Mouse (Mus musculus): ENCODE results near the gene Gm6034.
"Not testable (repeated sequence)": the region's sequence is repeated elsewhere in the genome, so short reads cannot be mapped to it uniquely, and the experiment has no call there.

Gene Gm6034

DNA sequence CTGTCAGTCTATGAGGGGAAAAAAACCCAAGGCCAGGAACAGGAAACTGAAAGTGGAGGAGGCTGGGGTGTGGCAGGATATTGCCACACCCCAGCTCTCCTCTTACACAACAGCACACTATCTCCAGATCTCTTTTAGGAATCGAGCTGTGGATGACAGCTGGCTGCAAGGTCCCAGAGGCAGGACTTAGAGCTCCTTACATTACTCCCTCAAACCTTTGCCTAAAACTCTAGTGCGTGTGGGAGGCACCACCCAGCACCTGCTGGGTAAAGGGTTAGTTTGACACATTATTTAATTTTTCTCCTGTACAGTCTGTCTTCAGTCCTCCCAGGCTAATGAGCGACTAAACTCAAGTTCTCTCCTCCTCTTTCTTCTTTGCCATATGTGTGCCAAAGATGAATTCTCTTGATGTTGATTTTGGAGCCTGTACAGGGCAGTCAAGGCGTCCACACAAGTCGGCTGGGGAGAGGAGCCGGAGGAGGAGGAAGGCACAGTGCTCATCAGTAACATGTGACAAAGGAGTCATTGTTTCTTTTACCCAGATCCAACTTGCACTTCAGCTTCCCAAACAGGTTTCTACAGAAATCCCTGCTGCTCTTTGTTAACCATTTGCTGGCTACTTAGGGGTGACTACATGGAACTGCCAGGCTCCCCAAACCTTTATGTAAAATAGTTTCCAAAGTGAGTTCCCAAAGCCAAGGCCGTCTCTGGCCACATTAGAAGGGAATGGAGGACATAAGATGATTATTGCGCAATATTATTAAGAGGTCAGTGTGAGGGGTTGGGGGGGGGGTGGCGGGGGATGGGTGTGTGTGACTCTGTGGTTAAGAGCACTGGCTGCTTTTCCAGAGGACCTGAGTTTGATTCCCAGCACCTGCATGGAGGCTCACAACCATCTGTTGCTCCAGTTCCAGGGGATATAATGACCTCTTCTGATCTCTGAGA lies 18.8 kb upstream of the Gm6034 start:
- peak; percentile 39 for DNase-seq

DNA sequence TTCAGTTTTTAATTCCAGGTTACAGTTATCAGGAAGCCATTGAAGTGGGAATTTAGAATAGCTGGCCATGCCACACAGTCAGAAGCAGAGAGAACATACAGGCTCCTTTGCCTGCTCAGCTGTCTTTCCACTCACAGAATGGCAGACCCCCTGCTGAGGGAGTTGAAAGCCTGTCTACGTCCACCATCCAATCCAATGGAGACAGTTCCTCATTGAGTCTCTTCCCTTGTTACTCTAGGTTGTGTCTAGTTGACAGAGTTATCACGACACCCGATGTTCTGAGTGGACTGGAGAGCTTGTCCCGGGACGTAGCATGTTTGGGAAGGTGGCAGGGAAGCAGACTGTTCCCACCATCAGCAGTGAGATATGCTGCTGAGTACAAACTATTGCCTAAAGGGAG lies 17.6 kb upstream of the Gm6034 start:
- DNase-seq: no peak

DNA sequence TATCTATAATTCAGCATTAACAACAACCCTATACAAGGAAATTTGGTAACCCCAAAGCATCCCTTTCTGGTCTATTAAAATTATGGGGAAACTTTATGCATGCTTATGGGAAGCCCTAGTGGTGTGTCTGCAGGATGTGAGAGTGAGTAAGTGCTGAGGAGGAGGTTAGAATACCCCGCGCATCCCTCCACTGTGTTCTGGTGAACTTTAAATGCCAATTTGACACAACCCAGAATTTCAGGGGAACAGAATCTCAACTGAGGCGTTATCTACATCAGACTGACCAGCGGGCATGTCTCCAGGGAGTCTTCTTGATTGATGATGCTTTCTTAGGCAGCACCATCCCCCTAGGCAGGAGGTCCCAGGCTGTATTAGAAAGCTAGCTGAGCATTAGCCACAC lies 16.9 kb upstream of the Gm6034 start:
- no peak for DNase-seq

DNA sequence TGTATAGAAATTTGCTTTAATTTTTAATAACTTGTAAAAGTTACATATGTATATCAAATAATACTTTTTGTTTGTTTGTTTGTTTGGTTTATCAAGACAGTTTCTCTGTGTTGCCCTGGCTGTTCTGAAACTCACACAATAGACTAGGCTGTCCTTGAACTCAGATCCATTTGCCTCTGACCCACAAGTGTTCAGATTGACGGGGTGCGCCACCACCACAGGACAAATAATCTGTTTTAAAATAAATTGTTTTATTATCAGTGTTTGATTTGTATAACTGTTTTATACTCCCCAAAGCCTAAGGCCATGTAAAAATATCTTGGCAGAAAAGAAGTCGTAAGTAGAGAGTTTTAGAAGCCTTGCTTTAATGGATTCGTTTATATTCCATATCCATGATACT lies 15.1 kb upstream of the Gm6034 start:
- DNase-seq: no peak

DNA sequence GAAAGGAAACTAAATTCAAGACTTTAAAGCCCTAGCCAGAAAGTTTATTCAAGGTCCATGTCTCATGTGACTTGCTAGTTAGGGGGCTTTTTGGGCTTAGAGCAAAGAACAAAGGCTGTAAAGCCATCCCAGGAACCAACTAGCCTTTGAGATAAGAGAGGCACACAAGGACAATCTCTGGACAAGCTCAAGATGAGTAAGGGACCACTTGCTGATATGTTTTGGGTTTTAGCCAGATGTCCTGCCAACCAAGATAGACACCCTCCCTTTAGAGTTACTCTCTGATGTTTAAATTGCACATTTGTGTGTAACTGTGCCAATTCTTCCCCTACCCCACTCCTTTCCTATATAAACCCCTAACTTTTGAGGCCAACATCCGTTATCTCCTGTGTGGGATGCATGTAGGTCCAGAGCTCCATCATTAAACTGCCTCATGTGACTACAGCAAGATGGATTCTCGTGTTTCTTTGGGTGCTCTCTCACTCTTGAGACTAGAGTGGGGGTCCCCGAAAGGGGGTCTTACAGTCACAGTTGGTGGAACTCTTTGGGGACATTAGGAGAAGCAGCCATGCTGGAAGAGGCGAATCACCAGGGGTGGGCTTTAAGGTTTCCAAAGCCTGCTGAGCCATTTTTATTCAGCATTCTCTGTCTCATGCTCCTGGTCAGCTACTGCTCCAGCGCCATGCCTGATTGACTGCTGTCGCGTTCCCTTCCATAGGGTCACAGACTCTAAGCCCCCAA lies 13.7 kb upstream of the Gm6034 start:
- DNase-seq: no peak

DNA sequence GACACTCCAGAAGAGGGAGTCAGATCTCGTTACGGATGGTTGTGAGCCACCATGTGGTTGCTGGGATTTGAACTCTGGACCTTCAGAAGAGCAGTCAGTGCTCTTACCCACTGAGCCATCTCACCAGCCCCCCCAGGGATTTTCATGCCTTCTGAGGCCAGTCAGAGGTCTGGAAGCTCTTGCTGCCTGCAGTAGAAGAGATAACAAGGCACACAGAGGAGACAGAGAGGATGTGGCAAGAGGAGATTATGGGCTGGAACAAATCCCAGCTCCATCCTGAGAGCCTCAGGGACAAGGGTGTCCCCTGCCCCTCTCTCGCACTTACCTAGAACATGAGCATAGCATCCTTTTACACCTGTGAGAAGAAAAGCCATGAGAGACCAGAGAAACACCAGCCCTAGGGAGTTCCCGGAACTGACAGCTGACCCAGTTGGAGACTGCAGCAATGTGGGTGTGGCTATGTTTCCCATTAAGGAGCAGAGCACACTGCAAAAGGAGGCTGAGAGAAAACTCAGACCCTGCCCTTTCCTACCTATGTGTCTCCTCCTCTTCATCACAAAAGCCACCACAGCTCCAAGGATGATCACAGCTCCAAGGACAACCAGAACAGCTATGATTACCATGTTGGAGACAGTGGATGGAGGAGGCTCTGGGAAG lies 12.6 kb upstream of the Gm6034 start:
- not testable (repeated sequence) for DNase-seq

DNA sequence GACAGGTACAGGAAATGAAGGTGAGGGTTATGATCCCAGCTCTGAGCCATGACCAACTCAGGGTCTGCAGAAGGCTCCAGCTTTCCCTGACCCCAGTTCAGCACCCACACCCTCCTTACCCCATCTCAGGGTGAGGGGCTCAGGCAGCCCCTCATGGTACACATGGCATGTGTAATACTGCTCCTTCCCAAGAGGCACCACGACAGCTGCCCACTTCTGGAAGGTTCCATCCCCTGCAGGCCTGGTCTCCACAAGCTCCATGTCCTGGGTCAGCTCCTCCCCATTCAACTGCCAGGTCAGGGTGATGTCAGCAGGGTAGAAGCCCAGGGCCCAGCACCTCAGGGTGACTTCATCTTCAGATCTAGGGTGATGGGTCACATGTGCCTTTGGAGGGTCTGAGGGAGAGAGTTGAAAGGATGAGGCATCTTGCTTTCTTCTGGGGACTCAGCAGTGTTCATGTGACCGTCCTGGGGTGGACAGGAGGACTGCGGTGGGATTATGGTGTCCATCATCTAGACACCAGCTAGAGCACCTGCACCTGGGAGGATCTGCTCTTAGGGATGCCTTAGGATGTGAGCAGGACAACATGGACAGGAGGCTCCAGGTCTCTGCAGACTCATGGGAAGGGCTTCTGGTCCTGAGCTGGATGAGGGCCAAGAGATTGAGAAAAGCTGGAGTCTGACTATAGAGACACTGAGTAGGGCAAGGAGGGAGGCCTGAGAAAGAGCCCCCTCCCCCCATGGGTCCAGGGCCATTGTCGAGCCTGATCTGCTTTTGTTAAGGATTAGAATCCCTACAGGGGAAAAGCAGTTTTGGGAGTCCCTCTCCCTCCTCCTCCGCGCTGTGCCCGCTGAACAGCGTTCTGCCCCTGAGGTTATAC lies 11.8 kb upstream of the Gm6034 start:
- DNase-seq: not testable (repeated sequence)

DNA sequence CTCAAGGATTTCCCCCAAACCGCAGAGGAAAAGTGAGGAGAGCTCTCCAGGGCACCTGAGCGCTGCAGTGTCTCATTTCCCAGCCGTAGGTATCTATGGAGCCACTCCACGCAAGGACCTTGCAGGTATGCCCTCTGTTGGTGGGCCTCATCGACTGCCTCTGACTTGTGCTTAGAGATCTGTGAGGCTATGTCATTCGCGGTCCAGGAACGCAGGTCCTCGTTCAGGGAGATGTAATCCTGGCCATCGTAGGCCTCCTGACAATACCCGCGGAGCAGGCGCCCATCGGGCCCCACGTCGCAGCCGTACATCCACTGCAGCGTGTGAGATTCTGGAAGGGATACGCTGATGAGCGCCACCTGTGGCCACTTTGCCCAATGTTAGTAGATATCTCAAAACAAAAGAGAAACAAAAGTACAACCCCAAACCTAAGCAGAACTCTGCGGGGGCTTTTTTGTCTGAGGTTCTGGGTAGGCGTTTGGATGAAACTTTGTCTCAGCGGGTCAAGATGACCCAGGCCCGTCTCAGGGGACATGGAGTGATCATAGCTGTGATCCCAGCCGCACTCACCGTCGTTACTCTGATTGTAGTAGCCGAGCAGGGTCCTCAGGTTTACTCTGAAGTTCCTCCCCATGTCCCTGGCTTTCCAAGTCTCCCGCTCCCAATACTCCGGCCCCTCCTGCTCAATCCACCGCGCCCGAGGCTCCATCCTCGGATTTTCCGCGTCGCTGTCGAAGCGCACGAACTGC lies 11.0 kb upstream of the Gm6034 start:
- peak; percentile 73 for DNase-seq

DNA sequence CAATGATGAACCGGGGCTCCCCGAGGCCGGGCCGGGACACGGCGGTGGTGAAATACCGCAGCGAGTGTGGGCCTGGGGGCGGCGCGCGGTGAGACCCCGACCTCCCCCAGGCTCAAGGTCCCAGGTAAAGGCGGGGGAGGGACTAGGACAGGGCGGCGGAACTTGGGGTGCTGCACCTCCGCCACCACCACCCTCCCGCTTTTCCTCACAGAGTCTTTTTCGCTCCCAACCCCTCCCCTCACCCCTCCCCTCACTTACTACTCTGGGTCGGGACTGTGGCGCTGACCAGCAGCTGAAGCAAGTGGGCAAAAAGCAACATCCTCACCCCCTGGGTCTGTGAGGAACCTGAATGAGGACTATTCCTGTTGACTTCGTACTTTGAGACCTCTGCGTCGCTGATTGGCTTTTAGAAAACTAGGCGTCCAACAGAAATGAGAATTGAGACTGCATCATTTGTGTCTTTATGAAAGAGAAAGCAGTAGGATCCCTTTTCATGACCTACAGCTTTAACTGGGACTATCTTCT lies 10.3 kb upstream of the Gm6034 start, which contains the start of gene H2-T23:
Gene H2-T23 (minus strand): TSS at position 505 of the 525 bp plus-strand sequence.
- peak; percentile 79 for DNase-seq

DNA sequence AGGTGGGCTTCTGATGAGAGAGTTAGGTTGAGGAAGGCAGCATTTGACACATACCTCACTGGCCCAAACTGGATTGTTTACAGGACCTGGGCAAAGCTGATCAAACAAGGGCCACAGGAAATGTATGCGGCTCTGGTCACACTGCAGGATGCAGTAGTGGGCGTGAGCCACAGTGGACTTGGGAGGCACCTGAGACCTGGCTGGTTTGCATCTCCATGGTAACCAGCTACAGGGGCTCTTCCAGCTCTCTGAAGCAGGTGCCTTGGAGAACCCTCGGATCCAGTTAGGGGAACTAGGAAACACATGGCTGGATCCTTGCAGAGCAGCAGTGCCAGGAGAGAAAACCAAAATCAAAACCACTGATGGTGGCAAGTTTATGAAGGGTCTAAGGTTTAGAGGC lies 8.2 kb upstream of the Gm6034 start:
- DNase-seq: not testable (repeated sequence)

DNA sequence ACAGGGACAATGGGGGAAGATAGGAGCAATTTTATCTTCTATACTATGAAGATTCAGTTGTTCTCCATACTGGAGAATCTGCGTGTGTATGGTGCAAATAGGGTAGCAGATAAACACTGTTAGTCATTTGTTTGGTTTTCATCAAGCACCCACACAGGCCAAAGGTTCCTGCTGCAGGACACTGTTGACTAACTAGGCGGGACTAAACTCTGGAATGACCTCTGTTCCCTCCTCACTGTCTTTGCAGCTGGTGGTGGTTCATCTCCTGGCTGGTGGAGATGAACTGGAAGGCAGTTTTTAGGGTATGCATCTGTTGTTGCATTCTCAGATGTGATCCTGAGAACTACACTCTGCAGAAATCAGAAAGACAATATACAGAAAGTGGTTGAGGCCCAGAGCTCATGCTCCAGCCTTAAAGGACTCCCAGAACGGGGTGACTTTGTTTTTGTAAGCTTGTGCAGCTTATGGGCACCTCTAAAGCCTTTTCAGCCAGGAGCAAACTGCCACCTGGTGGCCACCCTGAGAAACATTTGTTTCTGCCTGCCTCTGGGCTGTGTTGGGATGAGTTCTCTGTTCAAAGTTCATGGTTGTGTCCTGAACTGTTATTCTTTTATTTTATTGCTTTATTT lies 7.6 kb upstream of the Gm6034 start:
- peak; percentile 78 for DNase-seq

DNA sequence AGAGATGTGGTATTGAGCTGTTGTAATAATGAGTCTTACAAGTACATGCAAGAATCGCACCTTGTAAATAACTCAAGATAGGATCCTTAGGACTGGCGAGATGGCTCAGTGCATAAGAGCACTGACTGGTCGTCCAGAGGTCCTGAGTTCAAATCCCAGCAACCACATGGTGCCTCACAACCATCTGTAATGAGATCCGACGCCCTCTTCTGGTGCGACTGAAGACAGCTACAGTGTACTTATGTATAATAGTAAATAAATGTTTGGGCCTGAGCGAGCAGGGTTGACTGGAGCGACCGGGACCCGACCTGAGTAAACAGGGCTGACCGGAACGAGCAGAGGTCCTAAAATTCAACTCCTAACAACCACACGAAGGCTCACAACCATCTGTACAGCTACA lies 6.6 kb upstream of the Gm6034 start:
- DNase-seq: not testable (repeated sequence)

DNA sequence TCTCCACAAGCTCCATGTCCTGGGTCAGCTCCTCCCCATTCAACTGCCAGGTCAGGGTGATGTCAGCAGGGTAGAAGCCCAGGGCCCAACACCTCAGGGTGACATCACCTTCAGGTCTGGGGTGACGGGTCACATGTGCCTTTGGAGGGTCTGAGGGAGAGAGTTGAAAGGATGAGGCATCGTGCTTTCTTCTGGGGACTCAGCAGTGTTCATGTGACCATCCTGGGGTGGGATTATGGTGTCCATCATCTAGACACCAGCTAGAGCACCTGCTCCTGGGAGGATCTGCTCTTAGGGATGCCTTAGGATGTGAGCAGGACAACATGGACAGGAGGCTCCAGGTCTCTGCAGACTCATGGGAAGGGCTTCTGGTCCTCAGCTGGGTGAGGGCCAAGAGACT lies 2.2 kb upstream of the Gm6034 start:
- DNase-seq: not testable (repeated sequence)

DNA sequence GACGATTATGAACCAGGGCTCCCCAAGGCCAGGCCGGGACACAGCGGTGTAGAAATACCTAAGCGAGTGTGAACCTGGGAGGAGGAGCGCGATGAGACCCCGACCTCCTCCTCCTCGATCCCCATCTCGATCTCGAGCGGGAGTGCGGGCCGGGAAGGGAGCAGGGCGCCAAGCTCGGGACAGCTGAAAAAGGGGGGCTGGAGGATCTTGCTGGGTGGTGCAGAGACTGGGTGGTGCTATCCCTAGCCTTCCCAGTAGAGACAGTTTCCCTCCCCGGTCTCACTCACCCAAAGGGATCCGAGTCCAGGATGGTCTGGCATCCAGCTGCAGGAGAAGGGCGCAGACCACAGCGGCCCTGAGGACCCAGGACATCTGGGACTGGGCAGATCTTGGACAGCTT lies 706 bp upstream of the Gm6034 start:
- DNase-seq: not testable (repeated sequence)

DNA sequence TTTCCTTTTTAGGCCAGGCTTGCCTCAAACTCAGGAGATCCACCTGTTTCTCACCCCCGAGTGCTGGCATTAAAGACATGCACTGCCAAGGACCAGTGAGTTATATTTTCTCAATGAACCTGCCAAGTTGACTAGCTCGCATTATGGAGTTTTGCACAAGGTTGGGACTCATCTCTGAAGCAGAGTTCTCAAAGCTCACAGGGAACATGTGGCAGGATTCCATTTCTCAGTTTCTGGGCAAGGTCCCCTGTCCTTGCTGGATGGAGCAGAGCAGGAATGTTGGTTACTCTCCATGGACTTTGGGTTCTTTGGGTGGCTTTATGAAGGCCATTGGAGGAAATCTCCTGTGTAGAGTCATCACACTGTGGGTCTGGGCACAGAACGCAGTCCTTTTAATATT lies 525 bp downstream of the Gm6034 start:
- peak; percentile 42 for DNase-seq

DNA sequence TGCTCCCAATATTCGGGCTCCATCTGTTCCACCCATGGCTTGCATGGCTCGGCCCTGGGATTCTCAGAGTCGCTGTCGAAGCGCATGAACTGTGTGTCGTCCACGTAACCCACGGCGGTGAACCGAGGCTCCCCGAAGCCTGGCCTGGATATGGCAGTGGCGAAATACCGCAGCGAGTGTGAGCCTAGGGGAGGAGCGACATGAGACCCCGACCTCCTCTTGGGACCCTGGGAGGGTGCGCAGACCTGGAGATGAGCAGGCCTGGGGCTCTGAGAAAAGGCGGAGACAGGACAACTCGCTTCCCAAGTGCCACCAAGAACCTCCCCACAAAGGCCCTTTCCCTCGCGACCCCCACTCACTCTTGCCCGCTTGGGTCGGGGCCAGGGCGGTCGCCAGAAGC lies 15.2 kb downstream of the Gm6034 start:
- not testable (repeated sequence) for DNase-seq

DNA sequence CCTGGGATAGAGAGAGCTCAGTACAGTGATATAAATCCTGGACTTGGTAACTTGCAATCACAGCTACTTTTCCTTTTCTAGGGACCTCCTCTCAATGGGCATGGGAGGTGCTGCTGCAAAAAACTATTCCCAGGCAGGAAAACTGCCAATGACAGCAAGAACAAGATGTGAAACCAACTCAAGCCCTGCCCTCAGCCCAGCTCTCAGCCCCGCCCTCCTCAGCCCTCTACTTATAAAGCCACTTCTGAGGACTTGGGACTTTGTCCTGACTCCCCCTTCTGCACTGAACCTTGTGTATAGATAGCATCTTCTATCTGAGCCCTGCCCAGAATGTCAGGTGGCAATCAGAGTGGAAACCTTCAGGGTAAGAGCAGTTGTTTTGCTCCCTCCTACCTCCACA lies 15.6 kb downstream of the Gm6034 start, which contains the start of gene Gm11127:
Gene Gm11127 (minus strand): TSS at position 10 of the 400 bp plus-strand sequence.
- DNase-seq: peak; percentile 71

DNA sequence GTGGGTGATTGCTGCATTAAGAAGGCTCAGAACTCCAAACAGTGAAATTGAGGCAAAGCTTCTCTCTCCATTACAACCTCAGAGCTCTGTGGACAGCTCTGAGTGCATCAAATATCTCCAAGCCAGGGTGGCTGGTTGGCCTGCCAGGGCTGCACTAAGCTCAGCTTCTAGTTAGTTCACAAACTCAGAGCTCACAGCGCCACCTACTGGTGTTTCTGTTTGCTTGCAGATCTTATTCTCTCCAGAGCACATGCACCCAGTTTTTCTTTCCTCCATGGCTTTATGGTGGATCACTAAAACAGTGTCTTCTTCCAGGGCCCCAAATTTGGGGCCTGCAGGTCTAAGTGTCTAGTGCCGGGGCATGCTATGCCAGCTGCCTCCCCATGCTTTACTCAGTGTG lies 18.1 kb downstream of the Gm6034 start:
- DNase-seq: peak; percentile 75

DNA sequence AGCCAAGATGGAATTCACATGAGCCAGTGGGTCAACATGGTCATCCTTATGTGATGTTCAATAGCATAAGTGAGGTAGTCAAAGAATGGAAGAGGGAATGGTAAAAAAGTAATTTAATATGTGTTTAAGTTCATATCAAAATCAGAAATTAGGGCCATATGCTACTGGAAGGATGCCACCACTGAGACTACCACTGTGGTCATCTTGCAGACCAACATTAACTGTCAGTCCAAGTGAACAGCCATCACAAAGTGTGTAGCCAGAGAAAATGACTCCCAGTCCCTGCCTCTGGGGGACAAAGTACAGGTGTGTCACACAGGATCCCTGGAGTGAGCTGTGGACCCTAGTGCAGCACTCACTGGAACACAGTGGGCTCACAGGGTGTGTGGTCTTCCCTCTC lies 39.1 kb downstream of the Gm6034 start:
- DNase-seq: not testable (repeated sequence)

DNA sequence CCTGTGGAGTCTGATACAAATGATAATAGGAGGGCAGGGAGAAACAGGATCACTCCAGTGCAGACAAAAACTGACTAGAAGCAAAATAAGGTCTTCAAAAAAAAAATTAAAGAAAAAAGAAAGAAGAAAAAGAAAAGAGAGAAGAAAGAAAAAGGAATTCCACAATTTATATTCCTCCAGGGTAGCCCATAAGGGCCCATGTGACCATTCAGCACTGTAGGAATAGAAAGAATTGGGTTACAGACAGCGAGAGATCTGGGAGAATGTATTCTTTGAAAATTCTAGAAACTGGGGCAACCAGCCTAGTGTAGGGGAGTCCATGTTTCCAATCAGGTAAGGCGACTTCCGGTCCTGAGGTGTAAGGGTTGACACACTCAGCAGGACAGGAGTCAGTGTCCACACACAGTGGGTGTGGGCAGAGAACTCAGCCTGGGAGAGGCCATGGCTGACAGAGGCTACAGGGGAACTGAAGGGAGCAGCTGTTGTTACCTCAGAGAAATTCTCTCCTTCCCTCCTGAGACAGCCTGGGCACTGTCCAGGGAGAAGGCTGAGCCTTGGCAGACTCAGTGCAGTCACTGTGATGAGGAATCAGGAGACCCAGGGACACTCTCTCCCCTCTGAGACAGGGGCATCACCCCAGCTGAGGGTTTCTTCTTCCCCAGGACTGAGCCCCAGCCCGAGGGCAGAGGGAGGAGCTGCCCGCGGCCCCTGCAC lies 39.9 kb downstream of the Gm6034 start:
- not testable (repeated sequence) for DNase-seq

Measured in kidney, adult 11 months (tissue).